Mouse (Mus musculus) right cerebral cortex, postnatal 25 days (tissue): ENCODE results near the gene Slc4a10.
"Not testable (repeated sequence)": the region's sequence is repeated elsewhere in the genome, so short reads cannot be mapped to it uniquely, and the experiment has no call there.

Experiments
- DNase-seq: peaks from one replicate; pipeline ENCODE4 v3.0.0; 2022

The Slc4a10 gene

DNA sequence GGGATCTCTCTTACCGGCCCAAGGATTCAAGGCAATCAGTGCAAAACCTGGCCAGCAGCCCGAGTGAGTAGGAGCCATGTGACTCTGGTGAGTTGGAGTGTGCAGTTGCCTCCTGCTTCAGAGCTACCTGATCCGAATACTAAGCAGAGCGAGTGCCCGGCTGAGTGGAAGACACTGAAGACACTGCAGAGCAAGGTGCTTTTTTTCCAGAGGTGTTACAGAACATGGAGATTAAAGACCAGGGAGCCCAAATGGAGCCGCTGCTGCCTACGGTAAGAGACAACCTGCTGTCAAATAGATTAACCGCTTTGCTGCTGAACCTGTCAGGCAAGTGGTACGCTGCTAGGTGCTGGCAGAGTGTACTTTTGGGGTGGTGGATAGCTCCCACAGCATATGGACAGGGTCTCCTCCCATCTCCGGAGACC lies at the start of gene Slc4a10:
TSS of gene Slc4a10 (plus strand) at position 42 of the 425 bp plus-strand sequence.
- DNase-seq, result peak; percentile 67

GRCm38 (mm10) chr2:62001251-62001650 lies 45.0 kb upstream of the Slc4a10 start:
- DNase-seq, result not testable (repeated sequence)

DNA sequence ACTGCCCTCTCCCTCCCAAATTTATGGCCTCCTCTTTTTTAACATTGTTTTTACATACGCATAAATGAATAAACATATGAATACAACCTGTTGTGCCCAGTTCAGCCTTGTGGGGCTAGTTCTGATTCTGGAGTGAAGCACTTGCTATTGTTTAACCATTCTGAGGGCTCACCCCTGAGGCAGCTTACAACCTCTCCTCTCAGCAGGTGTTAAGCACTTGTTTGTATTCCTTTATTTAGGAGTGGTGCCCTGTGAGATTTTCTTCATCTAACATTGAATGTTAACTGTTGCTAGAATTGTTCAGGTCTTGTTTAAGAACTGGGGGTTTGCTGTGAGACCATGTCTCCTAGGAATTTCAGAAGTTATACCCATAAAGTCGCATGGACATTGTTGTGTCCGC lies 28.1 kb upstream of the Slc4a10 start:
- no peak for DNase-seq

- peak; percentile 16 for DNase-seq
Observed at GRCm38 (mm10) chr2:62046861-62047503, 720 bp downstream of the Slc4a10 start.

DNA sequence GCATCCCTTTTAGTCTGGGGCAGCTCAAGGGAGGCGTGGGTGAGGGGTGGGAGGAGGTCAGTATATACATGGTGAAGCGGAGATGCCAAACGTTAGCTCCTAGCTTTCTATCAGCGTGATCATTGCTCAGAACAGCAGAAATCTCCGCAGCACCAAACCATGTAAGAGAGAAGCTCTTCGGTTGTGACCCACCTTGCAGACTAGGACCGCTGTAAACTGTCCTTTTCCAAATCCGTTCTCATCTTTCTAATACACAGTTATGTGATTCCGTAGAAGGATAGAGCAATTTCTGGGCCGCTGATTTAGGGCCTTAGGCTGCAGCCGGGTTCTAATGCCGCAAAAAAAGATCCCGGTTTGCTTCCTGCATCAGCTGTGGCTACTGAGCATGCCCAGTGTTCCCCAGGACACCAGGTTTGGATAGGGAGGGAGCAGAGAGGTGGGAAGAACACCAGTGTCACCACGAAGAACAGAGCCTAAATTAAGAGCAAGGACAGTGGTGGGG lies 1.3 kb downstream of the Slc4a10 start:
- DNase-seq, result peak; percentile 72

GRCm38 (mm10) chr2:62048116-62048515 lies 1.9 kb downstream of the Slc4a10 start:
- no peak for DNase-seq

GRCm38 (mm10) chr2:62076512-62076911 lies 30.2 kb downstream of the Slc4a10 start:
- DNase-seq, result no peak

DNA sequence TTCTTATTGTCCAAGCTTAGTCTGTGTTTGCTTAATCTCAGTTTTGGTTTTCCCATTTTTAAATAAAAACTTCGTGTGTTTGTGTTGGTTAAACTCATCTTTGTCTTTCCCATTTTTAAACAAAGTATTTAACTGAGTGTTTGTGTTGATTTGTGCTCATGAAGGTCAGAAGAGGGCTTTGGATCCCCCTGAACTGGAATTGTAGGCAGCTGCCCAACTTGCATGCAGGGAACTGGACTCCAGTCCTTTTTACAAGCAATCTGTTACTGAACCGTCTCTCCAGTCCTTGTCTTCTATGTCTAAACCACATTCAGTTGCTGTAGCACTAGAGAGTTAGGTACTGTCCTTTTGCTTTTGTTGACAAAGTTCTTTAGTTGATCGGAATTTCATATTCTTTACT lies 41.3 kb downstream of the Slc4a10 start:
- DNase-seq, result no peak

GRCm38 (mm10) chr2:62088715-62089114 lies 42.5 kb downstream of the Slc4a10 start:
- no peak for DNase-seq

DNA sequence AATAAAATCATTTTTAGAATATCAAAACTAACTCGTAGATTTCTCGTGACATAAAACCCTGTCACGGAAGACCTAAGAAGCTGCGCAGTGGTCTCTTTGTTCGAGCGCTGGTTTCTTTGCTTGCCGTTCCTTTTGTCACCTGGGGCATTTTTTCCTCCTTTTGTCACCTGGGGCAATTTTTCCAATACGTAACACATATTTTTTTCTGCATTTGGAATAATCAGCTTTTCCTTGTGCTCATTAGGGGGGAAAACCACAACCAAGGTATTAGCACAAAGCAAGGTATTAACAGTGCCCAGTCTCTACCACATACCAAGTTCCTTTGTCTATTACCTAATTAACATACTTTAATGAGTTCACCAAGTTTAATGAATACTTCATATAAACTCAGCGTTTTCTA lies 42.9 kb downstream of the Slc4a10 start:
- DNase-seq, result no peak

- DNase-seq, result no peak
Observed at GRCm38 (mm10) chr2:62100526-62100925, 54.3 kb downstream of the Slc4a10 start.

- peak; percentile 27 for DNase-seq
Observed at GRCm38 (mm10) chr2:62115346-62115745, 69.1 kb downstream of the Slc4a10 start.

DNA sequence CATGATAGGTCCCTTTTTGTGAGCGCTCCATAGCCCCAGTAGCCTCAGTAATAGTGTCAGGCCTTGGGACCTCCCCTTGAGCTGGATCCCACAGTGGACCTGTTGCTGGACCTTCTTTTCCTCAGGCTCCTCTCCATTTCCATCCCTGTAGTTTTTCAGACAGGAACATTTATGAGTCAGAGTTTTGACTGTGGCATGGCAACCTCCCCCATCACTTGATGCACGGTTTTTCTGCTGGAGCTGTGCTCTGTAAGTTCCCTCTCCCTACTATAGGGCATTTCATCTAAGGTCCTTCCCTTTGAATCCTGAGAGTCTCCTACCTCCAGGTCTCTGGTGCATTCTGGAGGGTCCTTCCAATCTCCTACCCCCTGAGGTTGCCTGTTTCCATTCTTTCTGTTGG lies 83.7 kb downstream of the Slc4a10 start:
- DNase-seq, result no peak

- DNase-seq, result no peak
Observed at GRCm38 (mm10) chr2:62134911-62135310, 88.6 kb downstream of the Slc4a10 start.

DNA sequence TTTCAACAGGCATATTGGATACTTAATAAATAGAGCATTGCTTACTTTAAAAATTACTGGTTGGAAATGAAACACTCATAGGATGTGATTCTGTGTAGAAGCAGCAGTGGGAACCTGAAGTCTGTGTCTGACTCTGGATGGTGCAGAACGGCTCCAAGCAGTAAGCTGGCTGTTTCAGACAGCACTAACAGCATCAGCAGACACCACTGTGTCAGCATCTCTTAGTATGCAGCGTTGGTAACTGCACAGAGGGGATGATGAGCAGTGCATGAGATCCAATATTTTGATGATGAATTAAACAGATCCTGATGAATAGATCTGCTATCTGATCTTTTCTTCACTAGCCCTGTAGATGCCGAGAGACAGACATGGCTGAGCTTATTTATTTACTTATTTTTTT lies 101.4 kb downstream of the Slc4a10 start:
- DNase-seq, result no peak

DNA sequence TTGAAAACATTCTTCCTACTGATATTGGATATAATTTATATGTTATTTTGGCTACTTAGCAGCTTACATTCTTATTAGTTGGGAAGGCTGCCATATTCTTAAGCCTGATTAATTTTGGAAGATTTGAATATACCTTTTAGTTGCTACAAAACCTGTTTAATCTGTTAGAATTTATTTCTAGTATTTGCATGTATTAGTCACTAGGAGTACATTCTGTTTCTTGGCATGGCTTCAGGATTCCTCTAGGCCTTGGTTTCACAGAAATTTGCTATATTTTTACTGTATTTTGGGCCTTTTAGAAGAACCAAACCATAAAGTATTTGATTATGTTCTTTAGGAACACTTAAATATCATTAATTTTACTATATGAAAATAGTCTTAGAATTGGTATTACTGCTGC lies 103.2 kb downstream of the Slc4a10 start:
- DNase-seq, result no peak

DNA sequence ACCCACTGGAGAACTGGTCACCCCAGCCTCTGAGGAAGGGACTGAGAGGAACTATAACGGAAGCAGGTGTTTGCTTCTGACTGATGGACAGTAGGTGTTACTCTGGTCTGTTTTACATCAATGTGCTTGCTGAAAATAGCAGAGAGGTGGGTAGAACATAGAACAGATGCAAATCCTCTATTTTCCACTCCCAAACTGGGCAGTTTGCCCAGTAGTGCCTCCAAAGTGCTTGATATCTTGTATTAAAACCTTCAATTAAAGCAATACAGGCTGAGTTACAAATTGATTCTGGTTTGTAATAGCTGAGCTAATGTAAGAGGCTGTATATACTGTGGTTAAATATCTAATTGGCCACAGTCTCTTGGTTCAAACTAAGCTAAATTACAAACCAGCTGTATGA lies 104.6 kb downstream of the Slc4a10 start:
- no peak for DNase-seq

- no peak for DNase-seq
Observed at GRCm38 (mm10) chr2:62210109-62210508, 163.8 kb downstream of the Slc4a10 start.

- DNase-seq, result no peak
Observed at GRCm38 (mm10) chr2:62211106-62211505, 164.8 kb downstream of the Slc4a10 start.

- DNase-seq, result no peak
Observed at GRCm38 (mm10) chr2:62227563-62227962, 181.3 kb downstream of the Slc4a10 start.

- DNase-seq, result no peak
Observed at GRCm38 (mm10) chr2:62231271-62231670, 185.0 kb downstream of the Slc4a10 start.

- DNase-seq, result no peak
Observed at GRCm38 (mm10) chr2:62244167-62244566, 197.9 kb downstream of the Slc4a10 start.

DNA sequence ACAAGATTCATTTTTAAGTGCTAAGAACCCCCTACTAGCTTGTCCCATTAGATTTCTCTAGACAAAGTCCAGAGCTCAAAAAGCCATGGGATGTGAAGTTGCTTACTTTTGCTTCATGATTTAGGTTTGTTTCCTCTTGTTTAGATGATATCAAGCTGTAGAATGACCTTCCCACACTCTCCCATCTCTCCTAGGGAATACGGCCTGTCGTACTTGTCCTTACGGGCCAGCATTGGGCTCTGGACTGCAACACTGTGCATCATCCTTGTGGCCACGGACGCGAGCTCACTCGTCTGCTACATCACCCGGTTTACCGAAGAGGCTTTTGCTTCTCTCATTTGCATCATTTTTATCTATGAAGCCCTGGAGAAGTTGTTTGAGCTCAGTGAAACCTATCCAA lies 222.2 kb downstream of the Slc4a10 start:
- no peak for DNase-seq

GRCm38 (mm10) chr2:62271840-62272239 lies 225.6 kb downstream of the Slc4a10 start:
- DNase-seq, result no peak

GRCm38 (mm10) chr2:62278779-62279178 lies 232.5 kb downstream of the Slc4a10 start:
- DNase-seq, result no peak
